Mouse (Mus musculus) left cerebral cortex, adult 8-10 months (tissue): ENCODE results near the gene Zfp598. TPM values are rescaled to one million over a fixed set of nuclear protein-coding genes. Genes with fewer than 3 reads are reported as not detected.
"Not testable (repeated sequence)": the region's sequence is repeated elsewhere in the genome, so short reads cannot be mapped to it uniquely, and the experiment has no call there.

Experiments
- DNase-seq, 2 experiments: peaks; one replicate each; pipeline ENCODE4 v3.0.0; 2022; ENCODE audit warnings: low spot score in 2 of 2
- total RNA-seq, 4 experiments: library from RNA; stranded (reverse); gene quantifications; 2 replicates each; pipeline ENCODE4 v1.2.4; 2022

Gene Zfp598
- total RNA-seq, 4 experiments from 2014 or later = 30.4 to 40.9 (median 36.1) TPM

DNA sequence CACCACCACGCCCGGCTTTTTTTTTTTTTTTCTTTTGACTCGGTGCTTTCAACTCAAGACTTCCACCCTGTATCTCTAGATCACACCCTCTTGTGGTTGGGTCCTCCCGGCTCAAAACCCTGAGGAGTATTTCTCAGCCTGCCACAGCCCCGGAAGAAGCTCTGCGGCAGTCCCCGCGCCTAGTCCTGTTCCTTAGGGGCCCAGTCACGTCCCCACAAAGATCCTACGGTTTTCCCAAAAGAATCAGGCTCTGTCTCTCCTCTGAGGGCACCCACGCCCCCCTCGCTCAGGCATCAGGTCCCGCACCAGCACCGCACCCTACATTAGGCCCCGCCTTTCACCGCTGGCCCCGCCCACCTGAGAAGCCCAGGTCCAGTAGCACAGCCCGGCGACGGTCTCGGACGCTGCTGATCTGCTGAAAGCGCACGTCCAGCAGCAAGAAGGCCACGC is 17.7 kb downstream of the Zfp598 start:
- DNase-seq = no peak

DNA sequence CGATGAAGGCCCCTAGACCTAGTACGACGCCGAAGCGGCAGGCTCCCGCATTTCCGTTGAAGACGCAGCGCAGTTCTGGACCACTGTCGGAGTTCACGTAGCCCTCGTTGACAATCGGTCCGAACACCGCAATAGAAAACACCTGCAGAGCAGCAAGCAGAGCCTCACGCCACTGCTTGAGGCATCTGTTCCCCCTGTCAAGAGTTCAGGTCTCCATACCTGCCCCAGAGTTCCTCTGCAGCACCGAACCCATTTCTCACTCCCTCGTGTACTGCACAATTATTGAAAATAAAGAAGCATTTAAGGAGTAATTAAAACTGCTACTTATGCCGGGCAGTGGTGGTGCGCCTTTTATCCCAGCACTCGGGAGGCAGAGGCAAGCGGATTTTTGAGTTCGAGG is 18.1 kb downstream of the Zfp598 start:
- DNase-seq = no peak

DNA sequence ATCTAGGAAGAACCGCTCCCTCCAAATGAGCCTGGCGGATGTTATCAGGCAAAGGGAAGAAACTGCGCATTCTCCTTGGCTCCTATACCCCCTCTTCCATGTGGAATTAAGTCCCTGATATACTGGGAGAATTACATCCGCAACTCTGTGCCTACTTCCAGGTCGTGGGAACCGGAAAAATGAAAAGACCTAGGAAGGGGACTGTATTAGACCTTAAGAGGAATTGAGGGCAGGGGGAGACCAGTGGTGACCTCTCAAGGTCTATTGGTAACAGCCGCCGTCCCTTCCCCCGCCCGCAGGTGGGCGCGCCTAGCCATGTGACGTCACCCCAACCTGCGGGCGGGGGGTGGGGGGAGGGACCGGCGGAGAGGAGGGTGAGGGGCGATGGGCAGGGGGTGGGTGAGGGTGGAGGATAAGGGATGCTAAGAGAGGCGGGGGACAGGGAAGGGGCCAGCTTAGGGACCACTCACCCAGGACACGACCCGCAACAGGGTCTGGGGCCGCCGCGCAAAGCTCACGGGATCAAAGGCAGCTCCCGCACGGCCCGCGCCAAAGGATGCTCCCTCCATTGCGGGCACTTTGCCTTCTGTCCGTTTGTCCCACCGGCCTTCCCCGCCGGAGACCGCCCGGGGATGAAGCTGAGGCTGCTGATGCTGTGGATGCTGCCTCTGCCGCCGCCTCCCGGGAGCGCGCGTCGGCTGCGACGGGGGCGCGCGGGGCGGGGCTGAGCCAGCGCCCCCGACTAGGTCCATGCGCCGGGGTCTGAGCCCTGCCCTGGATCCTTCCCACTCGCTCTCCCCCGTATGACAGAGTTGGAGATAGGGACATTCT is 20.0 kb downstream of the Zfp598 start, which contains the start of gene Syngr3:
Gene Syngr3, minus strand, starts transcription at position 705 of the 831 bp plus-strand sequence.
- DNase-seq = peak; percentile 25 to 53

DNA sequence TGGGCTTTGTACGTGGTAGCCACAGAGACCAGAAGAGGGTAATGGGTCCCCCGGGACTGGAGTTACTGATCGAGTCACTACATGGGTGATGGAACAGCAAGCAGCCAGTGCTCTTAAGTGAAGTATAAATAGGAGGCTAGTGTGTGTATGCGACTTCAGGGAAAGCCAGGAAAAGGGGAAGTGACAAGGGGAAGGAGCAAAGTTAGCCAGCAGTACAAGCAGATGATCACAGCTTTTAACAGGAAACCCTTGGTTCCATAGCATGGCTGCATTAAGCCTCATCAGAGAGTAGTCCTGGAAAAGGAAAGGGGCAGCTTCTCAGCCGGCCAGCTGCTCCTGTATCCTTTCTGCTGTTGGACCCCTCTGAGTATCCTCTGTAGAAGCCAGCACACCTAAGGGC is 22.9 kb downstream of the Zfp598 start:
- DNase-seq = no peak

DNA sequence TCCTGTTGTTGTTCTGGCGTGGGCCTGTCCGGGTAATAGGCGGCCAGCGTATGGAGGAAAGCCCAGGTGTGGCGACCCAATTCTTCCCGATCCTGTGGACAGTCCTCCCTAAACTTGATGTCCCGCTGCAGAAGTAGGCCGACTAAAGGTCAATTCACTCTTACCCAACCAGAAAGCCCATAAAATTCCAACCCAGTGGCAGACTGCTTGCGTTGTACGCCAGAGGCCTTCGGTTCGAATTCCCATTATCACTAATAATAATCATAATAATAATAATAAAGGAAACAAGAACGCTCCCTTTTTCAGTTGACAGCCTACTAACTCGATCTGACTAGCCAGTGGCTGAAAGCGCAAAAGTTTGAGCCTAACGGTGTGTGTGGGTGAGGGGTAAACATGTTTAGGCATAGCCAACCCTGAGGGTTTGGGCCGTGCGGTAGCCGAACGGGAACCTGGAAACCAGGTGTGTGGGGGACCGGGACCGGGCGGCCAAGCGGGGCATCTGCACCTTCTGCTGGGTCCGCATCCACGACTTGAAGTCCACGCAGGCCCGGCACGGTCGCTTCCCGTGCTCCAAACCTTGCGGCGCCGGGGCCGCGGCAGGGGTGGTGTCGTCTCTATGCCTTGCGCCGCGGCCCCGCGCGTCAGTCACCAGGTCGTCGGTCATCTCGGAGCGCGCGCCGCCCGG is 26.0 kb downstream of the Zfp598 start:
- DNase-seq = no peak

DNA sequence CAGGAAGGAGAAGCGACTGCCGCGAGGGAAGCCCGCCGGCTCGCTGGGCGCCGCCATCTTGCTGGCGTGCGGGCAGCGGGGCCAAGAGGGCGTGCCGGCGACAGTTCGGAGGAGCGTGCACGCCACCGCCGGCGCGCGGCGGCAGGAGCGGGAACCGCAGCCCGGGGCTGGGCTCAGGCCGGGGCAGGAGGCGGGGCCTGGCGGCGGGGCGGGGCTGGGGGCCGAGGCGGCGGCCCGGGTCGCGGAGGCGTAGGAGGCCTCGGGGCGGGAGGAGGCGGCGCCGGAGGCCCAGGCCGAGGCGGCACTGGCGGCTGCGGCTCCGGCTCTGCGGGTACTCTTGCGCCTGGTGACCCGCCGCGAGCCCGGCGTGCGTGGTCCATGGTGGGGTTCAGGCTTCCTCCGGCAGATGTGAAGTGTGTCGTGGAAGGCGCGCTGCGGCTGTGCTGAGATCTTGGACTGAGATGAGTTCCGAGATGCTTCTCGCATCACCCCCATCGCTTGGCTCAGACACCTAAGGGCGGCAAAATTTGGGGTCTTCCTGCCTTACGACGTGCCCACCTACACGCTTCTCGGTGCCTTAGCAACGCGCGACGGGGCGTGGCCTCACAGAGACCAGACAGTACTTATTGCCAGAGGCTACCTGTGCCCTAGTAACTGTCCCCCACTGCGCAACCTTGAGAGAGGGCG is 26.7 kb downstream of the Zfp598 start, which contains the start of the genes Gfer and Noxo1:
Gene Gfer, minus strand, starts transcription at position 146 of the 687 bp plus-strand sequence.
Gene Noxo1, plus strand, starts transcription at position 224 of the 687 bp plus-strand sequence.
- peak; percentile 67 to 76 for DNase-seq

DNA sequence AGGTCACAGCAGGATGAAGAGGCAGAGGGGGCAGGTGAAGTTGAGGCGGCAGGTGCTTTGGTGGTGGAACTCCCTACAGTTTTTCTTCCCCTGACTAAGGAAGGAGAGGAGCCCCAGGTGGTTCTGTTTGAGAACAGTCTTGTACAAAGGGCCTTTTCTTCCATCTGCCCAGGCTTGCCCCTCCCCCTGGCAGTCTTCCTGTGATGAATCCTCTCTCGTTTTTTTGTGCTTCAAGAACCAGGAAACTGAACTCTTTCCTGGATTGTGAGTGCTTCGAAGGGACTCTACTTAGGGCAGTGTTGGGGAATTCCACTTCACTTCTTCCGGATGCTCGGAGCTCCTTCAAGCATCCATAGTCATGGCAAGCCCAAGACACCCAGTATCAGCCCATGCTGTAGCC is 28.5 kb downstream of the Zfp598 start:
- DNase-seq = no peak

DNA sequence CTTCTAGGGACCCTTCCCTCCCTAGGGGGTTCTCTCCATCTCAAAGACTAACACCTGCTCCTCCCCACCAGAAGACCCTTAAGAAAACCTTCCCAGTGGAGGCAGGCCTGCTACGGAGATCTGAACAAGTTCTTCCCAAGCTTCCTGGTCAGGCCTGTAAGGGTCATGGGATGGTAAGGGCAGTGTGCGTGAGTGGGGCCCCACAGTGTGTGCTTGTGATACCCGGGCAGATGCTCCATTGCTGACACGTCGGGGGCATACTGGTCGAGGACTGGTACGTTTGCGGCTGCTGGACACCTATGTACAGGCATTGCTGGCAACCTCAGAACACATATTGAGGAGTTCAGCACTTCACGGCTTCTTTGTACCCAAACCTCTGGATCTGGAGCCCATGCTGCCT is 29.2 kb downstream of the Zfp598 start:
- DNase-seq = no peak

DNA sequence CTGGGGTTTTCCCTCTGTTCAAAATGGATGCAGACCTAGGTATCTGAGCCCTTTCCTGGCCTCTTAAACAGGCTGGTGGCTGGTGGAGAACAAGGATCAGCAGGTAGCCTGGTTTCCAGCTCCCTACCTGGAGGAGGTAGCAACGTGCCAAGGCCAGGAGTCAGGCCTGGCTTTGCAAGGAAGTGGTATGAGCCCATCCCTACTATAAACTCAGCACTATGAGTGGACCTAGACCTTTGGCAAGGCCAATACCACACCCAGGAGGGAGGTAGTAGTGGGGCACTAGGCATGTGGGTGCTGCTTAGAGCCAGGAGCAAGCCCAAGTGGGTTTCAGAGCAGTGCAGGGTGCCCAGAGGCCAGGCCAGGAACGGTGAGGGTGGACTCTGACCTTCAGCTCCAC is 30.0 kb downstream of the Zfp598 start:
- no peak for DNase-seq

DNA sequence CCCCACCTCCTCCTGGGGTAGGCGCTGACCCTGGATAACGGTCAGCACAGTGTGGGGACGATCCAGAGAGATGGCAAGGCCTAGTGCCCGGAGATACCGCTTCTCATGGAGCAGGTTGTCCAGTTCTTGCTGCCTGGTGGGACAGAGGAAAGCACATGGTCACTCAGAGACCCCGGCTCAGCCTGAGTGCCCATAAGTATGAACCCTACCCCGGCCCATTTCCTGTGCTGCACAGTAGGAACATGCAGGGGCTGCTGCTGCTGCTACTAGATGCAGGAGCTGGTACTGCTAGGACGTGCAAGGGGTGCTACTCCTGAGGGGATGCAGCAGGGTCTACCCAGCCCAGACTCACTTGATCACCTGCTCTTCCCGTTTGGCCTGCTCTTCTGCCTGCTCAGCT is 31.8 kb downstream of the Zfp598 start:
- DNase-seq = no peak

DNA sequence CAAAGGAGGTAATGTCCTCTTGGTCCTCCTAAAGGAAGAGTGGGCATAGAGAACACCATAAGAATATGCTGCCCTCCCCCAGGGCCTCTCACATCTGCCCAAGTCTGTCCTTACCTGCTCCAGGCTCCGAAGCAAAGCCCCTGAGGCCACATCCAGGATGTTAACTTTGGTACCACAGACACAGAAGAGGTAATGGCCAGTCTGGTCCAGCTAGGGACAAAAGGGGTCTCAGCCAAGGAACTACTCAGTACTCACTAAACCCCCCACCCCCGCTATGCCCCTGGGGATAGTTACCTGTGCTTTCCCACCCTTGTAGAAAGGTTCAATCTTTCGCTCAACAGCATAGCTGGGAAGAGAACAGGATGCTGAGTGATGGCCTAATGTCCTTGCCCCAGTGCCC is 36.3 kb downstream of the Zfp598 start:
- DNase-seq = peak in 1 of 2 experiments; percentile 5

DNA sequence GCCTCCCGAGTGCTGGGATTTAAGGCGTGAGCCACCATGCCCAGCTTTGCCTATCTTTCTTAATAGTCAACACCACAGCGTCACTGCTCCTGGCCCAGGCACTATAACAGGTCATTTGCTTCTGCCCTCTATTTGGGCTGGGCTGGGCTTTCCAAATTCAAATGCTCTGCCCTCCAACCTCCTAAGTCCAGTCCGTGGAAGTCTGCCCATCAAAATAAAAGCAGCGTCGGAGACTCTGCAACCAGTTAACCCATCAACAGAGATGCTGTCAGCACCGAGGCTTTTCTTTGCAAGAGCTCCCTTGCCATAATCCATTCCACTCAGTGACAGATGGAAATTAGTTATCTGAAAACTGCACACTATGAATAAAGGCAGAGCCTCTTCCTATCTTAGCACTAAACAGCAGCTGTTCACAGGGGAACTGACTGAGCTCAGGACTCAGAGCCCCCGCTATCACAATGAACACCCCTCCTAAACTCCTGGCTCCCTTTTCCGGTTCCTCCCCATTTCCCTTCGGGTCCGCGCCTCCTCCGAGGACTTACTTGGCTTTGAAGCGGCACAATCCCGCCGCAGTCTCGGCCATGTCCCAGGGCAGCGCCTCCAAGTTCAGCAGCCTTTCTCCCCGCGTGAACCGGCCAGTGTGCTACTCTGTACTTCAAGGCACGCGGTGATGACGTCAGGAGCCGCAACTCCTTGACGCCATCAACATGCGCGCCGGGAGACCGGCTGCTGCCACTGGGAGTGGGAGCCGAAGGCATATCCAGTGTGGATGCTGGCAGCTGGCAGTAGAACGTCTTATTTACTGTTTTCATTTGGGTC is 37.7 kb downstream of the Zfp598 start, which contains the start of gene Tbl3:
Gene Tbl3, minus strand, starts transcription at position 679 of the 819 bp plus-strand sequence.
- peak; percentile 90 to 98 for DNase-seq

DNA sequence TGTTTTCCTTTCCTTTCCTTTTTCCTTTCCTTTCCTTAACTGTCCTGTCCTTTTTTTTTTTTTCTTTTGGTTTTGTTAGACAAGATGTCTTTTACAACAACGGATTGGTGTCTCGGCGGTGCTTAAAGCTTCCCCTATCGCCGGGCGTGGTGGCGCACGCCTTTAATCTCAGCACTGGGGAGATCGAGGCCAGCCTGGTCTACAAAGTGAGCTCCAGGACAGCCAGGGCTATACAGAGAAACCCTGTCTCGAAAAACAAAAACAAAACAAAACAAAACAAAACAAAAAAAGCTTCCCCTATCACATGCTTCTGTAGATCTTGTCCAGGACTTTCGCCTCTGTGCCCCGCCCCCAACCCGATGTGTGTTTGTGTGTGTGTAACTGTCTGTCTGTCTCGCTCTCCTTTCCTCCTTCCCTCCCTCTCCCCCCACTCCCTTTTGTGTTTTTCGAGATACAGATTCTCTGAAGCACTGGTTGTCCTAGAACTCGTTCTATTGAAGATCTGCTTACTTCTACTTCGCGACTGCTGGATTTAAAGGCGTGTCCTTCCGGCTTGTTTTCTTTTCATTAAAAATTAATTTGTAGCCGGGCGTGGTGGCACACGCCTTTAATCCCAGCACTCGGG is 38.4 kb downstream of the Zfp598 start:
- DNase-seq = peak in 1 of 2 experiments; percentile 6

DNA sequence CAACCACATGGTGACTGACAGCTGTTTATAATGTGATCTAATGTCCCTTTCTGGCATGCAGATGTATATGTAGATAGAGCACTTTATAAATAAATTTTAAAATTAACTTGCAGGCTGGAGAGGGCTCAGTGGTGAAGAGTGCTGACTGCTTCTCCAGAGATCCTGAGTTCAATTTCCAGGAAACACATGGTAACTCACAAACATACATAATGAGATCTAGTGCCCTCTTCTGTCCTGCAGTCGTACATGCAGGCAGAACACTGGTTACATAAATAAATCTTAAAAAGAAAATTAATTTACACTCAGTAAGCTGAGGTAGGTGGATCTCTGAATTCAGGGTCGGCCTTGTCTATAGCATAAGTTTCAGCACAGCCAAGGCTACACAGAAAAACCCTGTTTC is 39.2 kb downstream of the Zfp598 start:
- DNase-seq = no peak

DNA sequence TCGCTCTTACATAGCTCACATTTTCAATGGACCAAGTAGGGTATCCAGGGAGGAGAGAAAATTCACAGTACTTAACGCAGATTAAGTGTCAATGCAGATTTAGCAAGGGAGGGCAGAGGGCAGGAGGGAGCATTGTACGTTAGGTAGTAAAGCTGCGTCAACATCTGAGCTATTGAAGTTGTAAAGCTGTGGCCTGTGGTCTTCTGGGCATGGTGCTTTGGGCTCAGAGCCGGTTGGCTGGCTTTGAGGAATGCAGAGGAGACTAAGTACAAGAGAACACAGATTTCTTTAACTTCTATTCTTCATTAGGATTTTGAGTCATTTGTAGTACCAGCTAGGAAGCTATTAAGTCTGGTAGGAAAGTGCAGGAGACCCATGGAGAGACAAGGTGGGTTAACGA is 46.1 kb downstream of the Zfp598 start:
- DNase-seq = no peak

DNA sequence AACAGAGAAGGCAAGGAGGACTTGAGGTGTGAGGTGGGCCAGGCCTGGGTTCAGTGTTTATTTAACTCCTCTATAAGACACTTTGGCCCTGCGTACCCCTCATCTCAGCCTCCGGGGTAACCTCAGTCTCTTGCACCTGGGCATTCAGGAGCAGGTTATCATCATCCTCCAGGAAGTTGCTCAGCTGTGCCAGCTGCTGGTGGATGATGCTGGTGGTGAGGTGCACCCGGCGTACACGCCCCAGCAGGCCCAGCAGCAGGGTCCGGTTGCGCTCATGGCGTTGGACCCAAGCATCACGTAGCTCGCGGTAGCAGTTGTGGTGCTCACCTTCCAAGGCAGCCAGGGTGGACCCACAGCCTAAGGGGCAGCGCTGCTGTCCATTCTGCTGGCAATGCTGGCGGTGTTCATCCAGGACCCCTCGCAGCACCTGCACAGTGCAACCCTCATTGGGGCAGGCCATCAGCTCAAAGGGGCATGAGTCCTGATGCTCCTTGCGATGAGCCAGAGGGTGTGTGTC is 46.7 kb downstream of the Zfp598 start:
- DNase-seq = no peak

DNA sequence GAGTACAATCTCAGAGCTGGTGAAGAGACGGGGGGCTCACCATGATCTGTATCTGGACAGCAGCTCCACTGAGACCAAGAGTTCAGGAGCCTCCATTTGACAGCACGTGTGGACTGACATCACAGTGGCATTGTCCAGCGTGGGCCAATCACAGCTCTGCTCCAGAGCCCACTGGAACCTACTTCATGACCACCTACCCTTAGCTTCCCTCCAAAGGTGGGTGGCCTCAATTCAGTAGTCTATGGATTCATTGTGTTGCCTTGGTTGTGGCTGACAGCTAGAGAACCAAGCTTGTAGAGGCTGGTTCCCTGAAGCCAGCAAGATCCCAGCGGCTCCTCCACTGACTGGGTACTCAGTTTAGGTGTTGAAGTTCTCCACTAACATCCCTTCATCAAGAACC is 48.5 kb downstream of the Zfp598 start, which contains the start of the genes Rnf151 and Rps2:
Gene Rnf151, minus strand, starts transcription at position 121 of the 400 bp plus-strand sequence.
Gene Rps2, plus strand, starts transcription at position 174 of the 400 bp plus-strand sequence.
- no peak for DNase-seq

DNA sequence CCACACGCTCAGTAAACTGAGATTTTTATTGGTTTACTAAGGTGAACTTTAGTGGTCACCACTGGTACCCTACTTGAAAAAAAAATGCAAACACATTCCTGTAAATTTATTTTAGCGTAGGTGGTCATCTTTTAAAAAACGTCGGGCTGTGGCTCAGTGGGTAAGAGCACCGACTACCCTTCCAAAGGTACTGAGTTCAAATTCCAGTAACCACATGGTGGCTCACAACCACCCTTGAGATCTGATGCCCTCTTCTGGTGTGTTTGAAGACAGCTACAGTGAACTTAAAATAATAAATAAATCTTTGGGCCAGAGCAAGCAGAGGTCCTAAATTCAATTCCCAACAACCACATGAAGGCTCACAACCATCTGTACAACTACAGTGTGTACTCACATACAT is 49.5 kb downstream of the Zfp598 start:
- DNase-seq = not testable (repeated sequence)

DNA sequence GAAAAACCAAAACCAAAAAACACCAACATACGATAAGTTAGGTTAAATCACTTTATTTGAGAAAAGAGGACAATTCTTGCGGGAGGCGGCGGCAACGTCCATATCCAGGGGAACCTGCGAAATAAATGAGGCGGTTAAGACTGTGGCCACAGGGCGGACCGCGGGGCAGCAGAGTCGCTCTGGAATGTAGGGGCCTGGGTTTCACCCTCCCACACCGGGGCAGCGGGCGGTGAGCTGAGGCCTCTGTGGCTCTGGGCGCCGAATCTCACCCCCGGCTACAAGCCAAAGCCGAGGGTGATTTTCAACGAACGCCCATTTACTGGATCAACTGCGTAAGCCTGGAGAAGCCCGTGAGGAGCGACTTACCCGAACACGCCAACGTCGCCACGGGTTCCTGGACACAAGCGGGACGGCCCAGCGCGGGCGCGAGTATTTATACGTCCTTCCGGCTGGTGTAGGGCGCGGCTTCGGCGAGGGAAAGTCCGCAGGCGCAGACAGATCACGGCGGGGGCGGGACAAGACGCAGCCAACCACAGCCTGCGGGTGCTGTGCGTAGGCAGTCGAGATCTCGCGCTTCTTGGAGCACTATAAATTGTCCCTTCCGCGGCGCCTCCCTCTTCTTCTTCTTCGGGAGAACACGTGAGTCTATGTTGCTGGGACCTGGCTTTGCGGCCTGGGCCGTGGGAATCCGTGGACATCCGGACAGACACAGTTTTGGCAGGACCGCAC is 50.2 kb downstream of the Zfp598 start:
- peak; percentile 96 to 99 for DNase-seq
